28 mouse cellular contexts compared by ENCODE assay signal in the genomic region with DNA sequence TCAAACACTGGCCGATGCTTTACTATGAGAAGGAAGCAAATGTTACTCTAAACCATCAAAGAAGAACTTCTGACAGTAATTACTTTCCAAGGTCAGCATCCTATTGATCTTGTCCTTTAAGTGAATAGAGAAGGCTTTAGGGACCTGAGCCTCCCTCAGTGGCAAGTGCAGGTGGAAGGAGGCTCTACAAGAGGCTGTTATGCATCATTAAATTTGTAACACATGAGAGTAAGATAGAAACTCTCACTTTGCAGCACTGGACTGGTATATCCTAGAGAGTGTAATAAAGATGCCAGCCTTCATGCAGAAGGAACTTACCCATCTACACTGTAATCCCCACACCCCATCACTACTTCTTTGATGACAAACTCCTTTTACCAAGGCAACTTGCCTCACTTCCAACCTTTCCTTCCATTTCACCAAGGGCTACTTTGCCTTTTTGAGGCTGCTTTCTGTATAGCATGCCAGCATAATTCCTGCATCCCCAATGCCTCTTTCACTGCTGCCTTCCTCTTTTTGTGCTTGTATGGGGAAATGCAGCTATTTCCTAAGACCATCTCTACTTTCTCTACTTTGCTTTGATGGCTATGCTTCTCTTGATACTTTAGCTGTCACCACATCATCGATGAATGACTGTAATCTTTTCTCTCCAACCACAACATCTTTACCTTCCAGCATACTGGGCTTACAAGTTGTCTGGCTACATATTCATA. TPM values are rescaled to one million over a fixed set of nuclear protein-coding genes. Genes with fewer than 3 reads are reported as not detected.
DNase-seq lines count a peak whose midpoint lies in the region; ATAC-seq and TF ChIP-seq lines count a peak whose summit lies in the region.
"Had no signal": no experiment of that assay in that cellular context is flagged by ENCODE, and none has a peak within 500 bp of the region (broad histone marks: within the 10 kb centered on the region; RNA-seq: fewer than 3 reads in every experiment).

No protein-coding gene starts in this region.

- H3K4me1 ChIP-seq in kidney, embryonic 14.5 days (ENCODE audit: control insufficient read depth, insufficient read depth, low read length) = peaks cover 5% of the 10 kb centered on the region; the same call in 1 of the 2 replicates
- H3K4me1 ChIP-seq in kidney, postnatal 0 days (replicated peaks; ENCODE audit: insufficient read depth, low read length) = no peaks in the 10 kb centered on the region
- H3K4me1 ChIP-seq: embryonic facial prominence, embryonic 12.5 days; embryonic facial prominence, embryonic 15.5 days; heart, embryonic 10.5 days; hindbrain, embryonic 12.5 days; hindbrain, embryonic 15.5 days had no signal

- no peak for TF ChIP-seq CTCF in kidney, postnatal 0 days (IDR thresholded peaks at IDR 0.05; ENCODE audit: low read depth)

- no peaks in the 10 kb centered on the region for H3K27me3 ChIP-seq in kidney, embryonic 14.5 days (ENCODE audit: control insufficient read depth, insufficient read depth, low read length)
- H3K27me3 ChIP-seq in kidney, postnatal 0 days (ENCODE audit: insufficient read depth, low read length) = no peaks in the 10 kb centered on the region
- H3K27me3 ChIP-seq: CH12.LX; embryonic facial prominence, embryonic 15.5 days; heart, embryonic 13.5 days; hindbrain, embryonic 12.5 days; hindbrain, embryonic 15.5 days; Patski had no signal

- no peak for DNase-seq in kidney, postnatal 4 days
- peak; percentile 66 for DNase-seq in kidney, postnatal 0 days (ENCODE audit: low spot score)
- DNase-seq in kidney, postnatal 36 days = no peak
- no peak for DNase-seq in heart, adult 9 months (ENCODE audit: low spot score in 2 of 2)
- DNase-seq: adrenal gland, adult 2 months; adrenal gland, postnatal 14 days; B cell, adult 2 months; cerebellum, adult 11 months; cerebellum, adult 2 months; cerebellum, adult 9-11 months; cerebellum, postnatal 25 days; forebrain, postnatal 0 days; gastrocnemius, adult 2 months; gastrocnemius, postnatal 14 days; heart, adult 18-20 months; heart, postnatal 14 days had no signal

- H3K4me2 ChIP-seq in kidney, embryonic 14.5 days (replicated peaks; ENCODE audit: low read depth, low read length) = no peak overlapping the region
- no peak overlapping the region for H3K4me2 ChIP-seq in kidney, postnatal 0 days (ENCODE audit: low read length)
- H3K4me2 ChIP-seq: embryonic facial prominence, embryonic 12.5 days; embryonic facial prominence, embryonic 15.5 days; heart, embryonic 13.5 days; hindbrain, embryonic 12.5 days; hindbrain, embryonic 15.5 days had no signal

- no peaks in the 10 kb centered on the region for H3K36me3 ChIP-seq in kidney, embryonic 14.5 days (ENCODE audit: control insufficient read depth, insufficient read depth, low read length)
- H3K36me3 ChIP-seq in kidney, postnatal 0 days (ENCODE audit: insufficient read depth, low read length) = 0 out of 2 replicates have a peak, but pooled peaks cover 3% of the 10 kb centered on the region
- H3K36me3 ChIP-seq: embryonic facial prominence, embryonic 15.5 days; hindbrain, embryonic 12.5 days; hindbrain, embryonic 15.5 days had no signal

- ATAC-seq in kidney, embryonic 14.5 days (ENCODE audit: low FRiP score, low TSS enrichment) = peak; percentile 89
- ATAC-seq in kidney, postnatal 0 days (replicated peaks; ENCODE audit: low FRiP score, low read depth) = no peak
- peak; percentile 46; the same call in 1 of the 2 replicates for ATAC-seq in megakaryocyte progenitor cell, adult 5-6 weeks (replicated peaks; ENCODE audit: poor library complexity)
- ATAC-seq: forebrain, embryonic 14.5 days; forebrain, postnatal 0 days; Patski had no signal

- H3K27ac ChIP-seq in kidney, embryonic 14.5 days (ENCODE audit: low read depth, low read length) = no peak overlapping the region
- no peak overlapping the region for H3K27ac ChIP-seq in kidney, postnatal 0 days
- H3K27ac ChIP-seq: embryonic facial prominence, embryonic 12.5 days; embryonic facial prominence, embryonic 15.5 days; gastrocnemius, adult 2 months; heart, embryonic 10.5 days; heart, embryonic 13.5 days; hindbrain, embryonic 12.5 days; hindbrain, embryonic 15.5 days had no signal

- no peaks in the 10 kb centered on the region for H3K9me3 ChIP-seq in kidney, embryonic 14.5 days (ENCODE audit: control insufficient read depth, low read length)
- H3K9me3 ChIP-seq in kidney, postnatal 0 days (replicated peaks; ENCODE audit: low read length) = no peaks in the 10 kb centered on the region
- H3K9me3 ChIP-seq: embryonic facial prominence, embryonic 12.5 days; embryonic facial prominence, embryonic 15.5 days; G1E; heart, embryonic 10.5 days; heart, embryonic 13.5 days; hindbrain, embryonic 12.5 days; hindbrain, embryonic 15.5 days had no signal

- no peak overlapping the region for H3K9ac ChIP-seq in kidney, embryonic 14.5 days (ENCODE audit: low read depth, low read length)
- no peak overlapping the region for H3K9ac ChIP-seq in kidney, postnatal 0 days (ENCODE audit: low read depth, low read length)
- H3K9ac ChIP-seq: embryonic facial prominence, embryonic 12.5 days; embryonic facial prominence, embryonic 15.5 days; forebrain, postnatal 0 days; heart, embryonic 13.5 days; hindbrain, embryonic 12.5 days; hindbrain, embryonic 15.5 days had no signal

- H3K4me3 ChIP-seq in kidney, embryonic 14.5 days (ENCODE audit: low read length) = no peak overlapping the region
- no peak overlapping the region for H3K4me3 ChIP-seq in kidney, postnatal 0 days (replicated peaks; ENCODE audit: low read depth, low read length)
- H3K4me3 ChIP-seq: embryonic facial prominence, embryonic 12.5 days; embryonic facial prominence, embryonic 15.5 days; gastrocnemius, adult 2 months; heart, embryonic 10.5 days; heart, embryonic 13.5 days; hindbrain, embryonic 12.5 days; hindbrain, embryonic 15.5 days had no signal

- WGBS in kidney, embryonic 14.5 days = 62% methylated on average over 2 of the region's 2 CpGs
- WGBS in kidney, postnatal 0 days = 56% methylated on average over 2 of the region's 2 CpGs

RNA-seq across cellular contexts. Expression of gene Rab11fip2, which starts 25.4 kb away (rescaled TPM):
- polyA plus RNA-seq in kidney, embryonic 14.5 days (2014; fragmentation: Nextera tagmentation; extraction: Ambion mirVana) = 9.8 TPM in 2 replicates
- polyA plus RNA-seq in kidney, postnatal 0 days (2015; fragmentation: Nextera tagmentation; extraction: Ambion mirVana) = 6.5 and 7.2 TPM in 2 replicates
- total RNA-seq in megakaryocyte progenitor cell, adult 5-6 weeks (2015) = 7.7 and 9.5 TPM in 2 replicates
- 11.7 and 20.2 TPM in 2 replicates for total RNA-seq in megakaryocyte progenitor cell, adult 5-6 weeks (2017)
